Mouse (Mus musculus): ENCODE measurements around the gene Kcnt1. TPM values are rescaled to one million over a fixed set of nuclear protein-coding genes. Genes with fewer than 3 reads are reported as not detected.

Gene Kcnt1
- polyA plus RNA-seq, 1 experiment = not detected

- H3K4me1 ChIP-seq (ENCODE audit: control insufficient read depth, insufficient read depth, insufficient read length, low read length) = no peaks in the 10 kb centered on the region
- no peak overlapping the region for H3K27ac ChIP-seq (replicated peaks; ENCODE audit: low read depth, low read length)
- no peak overlapping the region for H3K4me3 ChIP-seq (ENCODE audit: insufficient read depth, low read depth, low read length)
These were observed 46.3 kb downstream of the Kcnt1 start for GRCm38 (mm10) chr2:25909872-25910271.

DNA sequence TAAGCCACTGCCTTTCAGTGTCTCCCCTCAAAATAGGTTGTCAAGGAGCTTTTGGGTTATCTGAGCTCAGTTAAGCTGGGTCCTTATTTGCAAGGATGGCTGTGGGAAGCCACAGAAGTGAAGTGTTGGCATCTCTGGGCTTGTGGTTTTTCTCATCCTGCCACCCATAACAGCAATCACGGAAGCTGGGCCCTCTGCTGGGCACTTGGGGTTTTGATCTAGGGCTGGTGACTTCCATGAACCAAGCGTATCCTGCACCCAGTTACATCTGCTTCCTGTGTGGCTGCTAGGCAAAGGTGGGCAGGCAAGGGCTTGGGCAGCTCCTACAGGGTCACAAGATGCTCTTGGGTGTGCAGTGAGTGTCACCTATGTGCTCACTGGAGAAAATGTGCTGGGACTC, 49.7 kb downstream of the Kcnt1 start:
- no peak overlapping the region for H3K27ac ChIP-seq (replicated peaks; ENCODE audit: low read depth, low read length)
- H3K4me3 ChIP-seq (ENCODE audit: insufficient read depth, low read depth, low read length) = no peak overlapping the region

GRCm38 (mm10) chr2:25914201-25914600, 50.7 kb downstream of the Kcnt1 start:
- Histone ChIP-seq H3K4me3 (ENCODE audit: insufficient read depth, low read depth, low read length) (no peak overlapping the region), H3K27ac (replicated peaks; ENCODE audit: low read depth, low read length) (no peak overlapping the region), H3K4me1 (ENCODE audit: control insufficient read depth, insufficient read depth, insufficient read length, low read length) (no peaks in the 10 kb centered on the region)

More for the DNA sequence above, 49.7 kb downstream of the Kcnt1 start:
- no peaks in the 10 kb centered on the region for H3K4me1 ChIP-seq (ENCODE audit: control insufficient read depth, insufficient read depth, insufficient read length, low read length)

DNA sequence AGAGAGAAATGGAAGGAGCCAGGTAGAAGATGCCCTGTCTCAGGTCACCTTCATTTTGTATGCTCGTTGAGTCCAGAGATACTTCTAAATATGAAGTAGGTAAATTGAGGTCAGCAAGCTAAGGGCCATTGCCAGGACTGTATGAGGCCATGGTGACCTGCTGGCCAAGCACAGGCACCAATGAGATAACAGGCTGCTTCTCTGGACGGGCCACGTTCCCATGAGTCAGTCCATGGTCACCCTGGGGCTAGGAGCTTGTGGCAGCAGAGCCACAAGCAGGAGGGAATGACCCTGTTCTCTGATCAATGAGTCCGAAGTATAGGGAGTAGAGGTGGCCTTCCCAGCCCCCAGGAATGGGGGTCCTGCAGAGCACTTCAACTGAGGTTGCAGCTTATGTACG, 51.3 kb downstream of the Kcnt1 start:
- Histone ChIP-seq H3K4me1 (ENCODE audit: control insufficient read depth, insufficient read depth, insufficient read length, low read length) (no peaks in the 10 kb centered on the region), H3K27ac (replicated peaks; ENCODE audit: low read depth, low read length) (no peak overlapping the region)

GRCm38 (mm10) chr2:25918408-25918807, 54.9 kb downstream of the Kcnt1 start:
- Histone ChIP-seq H3K4me3 (ENCODE audit: insufficient read depth, low read depth, low read length) (no peak overlapping the region), H3K4me1 (ENCODE audit: control insufficient read depth, insufficient read depth, insufficient read length, low read length) (no peaks in the 10 kb centered on the region), H3K27ac (replicated peaks; ENCODE audit: low read depth, low read length) (no peak overlapping the region)

More for the DNA sequence above, 51.3 kb downstream of the Kcnt1 start:
- no peak overlapping the region for H3K4me3 ChIP-seq (ENCODE audit: insufficient read depth, low read depth, low read length)

DNA sequence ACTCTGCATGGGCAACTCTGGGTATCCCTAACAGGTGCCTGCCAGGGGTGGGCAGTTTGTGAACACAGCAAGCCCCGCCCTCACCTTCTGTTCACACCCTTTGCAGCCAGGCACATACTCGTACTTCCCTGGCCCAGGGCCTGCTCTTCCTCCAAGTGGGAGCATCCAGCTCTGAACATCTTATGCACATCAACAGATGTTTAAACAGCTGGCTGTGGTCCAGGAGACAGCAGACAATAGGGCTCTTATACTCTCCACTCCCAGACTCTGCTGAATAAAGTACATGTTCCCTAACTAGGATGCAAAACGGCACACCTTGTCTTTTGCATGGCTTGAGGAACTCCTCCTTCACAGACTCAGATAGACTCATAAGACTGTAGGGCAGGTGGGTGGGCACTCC, 56.4 kb downstream of the Kcnt1 start:
- H3K4me1 ChIP-seq (ENCODE audit: control insufficient read depth, insufficient read depth, insufficient read length, low read length) = no peaks in the 10 kb centered on the region; the same call in 1 of the 2 replicates
- no peak overlapping the region for H3K4me3 ChIP-seq (ENCODE audit: insufficient read depth, low read depth, low read length)
- H3K27ac ChIP-seq (replicated peaks; ENCODE audit: low read depth, low read length) = no peak overlapping the region

DNA sequence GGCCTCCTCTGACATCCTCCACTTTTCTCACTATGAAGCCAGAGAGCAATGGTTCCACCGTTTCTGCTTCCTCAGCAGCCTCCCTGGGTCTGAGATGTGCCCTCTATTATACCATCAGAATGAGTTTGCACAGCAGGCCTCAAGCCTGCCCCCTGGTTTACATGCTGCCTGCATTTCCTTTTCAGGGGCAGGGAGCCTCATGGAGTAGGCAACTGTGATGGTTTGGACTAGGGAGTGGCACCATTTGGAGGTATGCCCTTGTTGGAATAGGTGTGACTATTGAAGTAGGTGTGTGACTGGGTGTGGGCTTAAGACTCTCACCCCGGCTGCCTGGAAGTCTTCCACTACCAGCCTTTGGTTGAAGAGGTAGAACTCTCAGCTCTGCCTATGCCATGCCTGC, 60.3 kb downstream of the Kcnt1 start:
- Histone ChIP-seq H3K4me1 (ENCODE audit: control insufficient read depth, insufficient read depth, insufficient read length, low read length) (no peaks in the 10 kb centered on the region; the same call in 1 of the 2 replicates), H3K27ac (replicated peaks; ENCODE audit: low read depth, low read length) (no peak overlapping the region), H3K4me3 (ENCODE audit: insufficient read depth, low read depth, low read length) (no peak overlapping the region)

GRCm38 (mm10) chr2:25924934-25925333, 61.4 kb downstream of the Kcnt1 start:
- no peaks in the 10 kb centered on the region; the same call in 1 of the 2 replicates for H3K4me1 ChIP-seq (ENCODE audit: control insufficient read depth, insufficient read depth, insufficient read length, low read length)
- H3K4me3 ChIP-seq (ENCODE audit: insufficient read depth, low read depth, low read length) = no peak overlapping the region
- no peak overlapping the region for H3K27ac ChIP-seq (replicated peaks; ENCODE audit: low read depth, low read length)

GRCm38 (mm10) chr2:25927821-25928220, 64.3 kb downstream of the Kcnt1 start:
- Histone ChIP-seq H3K27ac (replicated peaks; ENCODE audit: low read depth, low read length) (no peak overlapping the region), H3K4me3 (ENCODE audit: insufficient read depth, low read depth, low read length) (no peak overlapping the region), H3K4me1 (ENCODE audit: control insufficient read depth, insufficient read depth, insufficient read length, low read length) (no peaks in the 10 kb centered on the region; the same call in 1 of the 2 replicates)

DNA sequence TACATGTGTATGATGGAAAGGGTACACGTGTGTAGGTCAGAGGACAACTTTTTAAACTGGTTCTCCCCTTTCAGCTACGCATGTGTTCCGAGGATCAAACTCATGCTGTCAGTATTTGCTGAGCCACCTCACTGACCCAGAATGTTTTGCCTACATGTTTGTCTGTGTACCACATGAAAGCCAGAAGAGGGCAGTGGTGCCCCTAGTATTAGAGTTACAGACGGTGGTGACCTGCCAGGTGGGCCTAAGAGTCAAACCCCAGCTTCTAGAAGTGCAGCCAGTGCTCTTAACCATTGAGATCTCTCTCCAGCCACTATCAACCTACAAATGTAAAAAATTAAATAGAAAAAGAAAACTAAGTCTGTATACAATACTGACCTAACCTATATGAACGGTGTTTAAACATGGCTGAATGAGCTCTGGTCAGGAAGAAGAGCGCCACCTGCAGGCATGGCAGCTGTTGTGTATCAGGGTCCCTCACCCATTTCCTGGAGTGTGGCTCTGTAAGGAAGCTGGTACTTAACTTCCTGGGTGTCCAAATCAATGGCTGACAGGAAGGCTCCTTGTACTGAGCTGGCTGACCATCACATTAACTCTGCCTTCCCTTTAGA, 67.8 kb downstream of the Kcnt1 start:
- H3K4me3 ChIP-seq (ENCODE audit: insufficient read depth, low read depth, low read length) = no peak overlapping the region
- H3K4me1 ChIP-seq (ENCODE audit: control insufficient read depth, insufficient read depth, insufficient read length, low read length) = no peaks in the 10 kb centered on the region
- no peak overlapping the region for H3K27ac ChIP-seq (replicated peaks; ENCODE audit: low read depth, low read length)

GRCm38 (mm10) chr2:25940503-25940902, 77.0 kb downstream of the Kcnt1 start:
- no peaks in the 10 kb centered on the region for H3K4me1 ChIP-seq (ENCODE audit: control insufficient read depth, insufficient read depth, insufficient read length, low read length)
- no peak overlapping the region for H3K4me3 ChIP-seq (ENCODE audit: insufficient read depth, low read depth, low read length)
- no peak overlapping the region for H3K27ac ChIP-seq (replicated peaks; ENCODE audit: low read depth, low read length)

DNA sequence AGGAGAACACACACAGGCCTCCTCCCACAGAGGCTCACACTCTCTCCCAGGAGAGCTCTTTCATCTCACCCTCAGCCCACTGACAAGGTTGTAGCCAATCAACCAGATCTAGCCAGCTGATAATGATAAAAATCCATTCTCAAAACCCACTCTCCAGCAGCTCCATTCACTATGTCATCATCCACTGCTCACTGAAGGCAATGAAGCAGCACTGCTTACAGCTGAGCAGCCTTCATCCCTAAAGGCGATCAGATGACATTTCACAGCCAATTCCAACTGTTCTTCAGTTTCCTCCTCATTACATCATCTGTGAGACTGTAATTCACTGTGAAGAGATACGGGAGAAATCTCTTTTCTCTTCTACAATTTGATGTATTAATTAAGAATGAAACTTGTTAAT, 80.3 kb downstream of the Kcnt1 start:
- no peak overlapping the region for H3K27ac ChIP-seq (replicated peaks; ENCODE audit: low read depth, low read length)
- no peak overlapping the region for H3K4me3 ChIP-seq (ENCODE audit: insufficient read depth, low read depth, low read length)
- H3K4me1 ChIP-seq (ENCODE audit: control insufficient read depth, insufficient read depth, insufficient read length, low read length) = no peaks in the 10 kb centered on the region

DNA sequence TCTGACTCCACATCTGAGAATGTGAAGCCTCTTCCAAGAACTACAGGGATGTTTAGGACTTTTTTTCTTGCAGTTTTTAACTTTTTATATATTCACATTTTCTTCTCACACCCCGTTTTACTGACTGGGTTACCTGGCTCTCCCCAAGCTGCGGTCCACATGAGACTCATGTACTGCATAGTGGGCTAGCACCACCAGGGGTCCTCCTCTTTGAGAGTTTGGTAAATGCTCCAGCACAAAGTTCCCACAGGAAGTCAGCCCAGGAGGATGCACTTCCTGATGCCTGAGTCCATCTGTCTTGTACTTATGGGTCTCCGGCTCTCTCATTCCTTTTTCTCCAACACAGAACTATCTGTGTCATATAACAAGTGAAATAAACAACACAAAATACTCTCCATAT, 84.4 kb downstream of the Kcnt1 start:
- Histone ChIP-seq H3K27ac (replicated peaks; ENCODE audit: low read depth, low read length) (no peak overlapping the region), H3K4me1 (ENCODE audit: control insufficient read depth, insufficient read depth, insufficient read length, low read length) (no peaks in the 10 kb centered on the region), H3K4me3 (ENCODE audit: insufficient read depth, low read depth, low read length) (no peak overlapping the region)

GRCm38 (mm10) chr2:25949291-25949690, 85.8 kb downstream of the Kcnt1 start:
- H3K4me1 ChIP-seq (ENCODE audit: control insufficient read depth, insufficient read depth, insufficient read length, low read length) = no peaks in the 10 kb centered on the region
- no peak overlapping the region for H3K4me3 ChIP-seq (ENCODE audit: insufficient read depth, low read depth, low read length)
- no peak overlapping the region for H3K27ac ChIP-seq (replicated peaks; ENCODE audit: low read depth, low read length)

Data from brown adipose tissue, adult 24 weeks (tissue).